Mouse (Mus musculus) testis, adult 2 months (tissue): ENCODE measurements at regions not wholly inside any gene's neighbourhood (a gene's known extent, or its start where the extent isn't known, plus 50 kb on each side); places are given as distances from the start of the nearest gene placed in this dataset.

ENCODE experiments used
- CTCF ChIP-seq: fragments of 200-500 bp; IDR thresholded peaks from 2 replicates; pipeline ENCODE4 v1.5.1; 2012; ENCODE audit warnings: low read depth, mild to moderate bottlenecking, inconsistent platforms, low read length, moderate library complexity; ENCODE audit not compliant: control insufficient read depth, insufficient read depth, insufficient replicate concordance
- POLR2A ChIP-seq: fragments of 200-500 bp; IDR thresholded peaks from 2 replicates; pipeline ENCODE4 v1.6.1; 2012; ENCODE audit warnings: low read depth, mild to moderate bottlenecking, inconsistent platforms, low read length, moderate library complexity; ENCODE audit not compliant: control insufficient read depth

- TF ChIP-seq CTCF: no peak
- no peak for TF ChIP-seq POLR2A
These were observed 232.1 kb upstream of the Pex5l start for GRCm38 (mm10) chr3:33375161-33375560.
